Mouse (Mus musculus) megakaryocyte, embryonic 14.5 days (primary cell): Measurements from ENCODE around the gene Sf3a1.

Experiments used
- FLI1 ChIP-seq: IDR thresholded peaks from 2 replicates; pipeline ENCODE4 v1.6.1; 2012; ENCODE audit warnings: low read length, inconsistent platforms, mixed read lengths
- GATA1 ChIP-seq: IDR thresholded peaks from 3 replicates; pipeline ENCODE4 v1.6.1; 2012; ENCODE audit warnings: mixed read lengths, low read length, inconsistent platforms, borderline replicate concordance

GRCm38 (mm10) chr11:4115407-4115806 lies 44.7 kb upstream of the Sf3a1 start:
- TF ChIP-seq GATA1 (no peak), FLI1 (no peak)
